Mouse (Mus musculus) embryonic fibroblast, embryonic 13.5 days (primary cell): ENCODE measurements at regions not wholly inside any gene's neighbourhood (a gene's known extent, or its start where the extent isn't known, plus 50 kb on each side); places are given as distances from the start of the nearest gene placed in this dataset.

Experiments
- CTCF ChIP-seq: IDR thresholded peaks from 2 replicates; pipeline ENCODE4 v1.5.1; 2011; ENCODE audit warnings: mild to moderate bottlenecking, control low read depth, low read length, moderate library complexity, borderline replicate concordance; ENCODE audit not compliant: insufficient read depth
- POLR2A ChIP-seq: IDR thresholded peaks from 2 replicates; pipeline ENCODE4 v1.6.1; 2011; ENCODE audit warnings: low read depth, mild to moderate bottlenecking, control low read depth, low read length, moderate library complexity

DNA sequence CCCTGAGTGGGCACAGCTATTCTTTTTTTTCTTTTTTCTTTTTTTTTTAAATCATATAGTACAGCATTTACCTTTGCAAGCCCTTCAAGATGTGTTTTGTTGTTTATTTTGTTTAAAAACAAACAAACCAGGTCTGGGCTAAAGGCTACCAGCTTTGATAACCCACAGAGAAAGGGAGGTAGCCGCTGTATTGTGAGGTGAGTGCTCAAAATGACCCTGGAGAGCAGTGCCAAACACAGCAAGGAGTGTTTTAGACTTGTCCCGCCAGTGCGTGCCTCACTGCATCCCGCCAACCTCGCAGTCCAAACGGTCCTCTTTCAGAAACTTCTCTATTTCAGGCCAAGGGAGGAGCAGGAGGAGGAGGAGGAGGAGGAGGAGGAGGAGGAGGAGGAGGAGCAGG, 152.0 kb upstream of the Ctnnb1 start:
- TF ChIP-seq CTCF, result no peak
- no peak for TF ChIP-seq POLR2A
